Mouse (Mus musculus) kidney, postnatal 10 days (tissue): ENCODE results near the gene Galnt15.
"Not testable (repeated sequence)": the region's sequence is repeated elsewhere in the genome, so short reads cannot be mapped to it uniquely, and the experiment has no call there.

Experiments used
- DNase-seq: peaks from one replicate; pipeline ENCODE4 v3.0.0; 2021; ENCODE audit warnings: mixed read lengths

Galnt15 gene

GRCm38 (mm10) chr14:32037661-32038252 lies 9.0 kb downstream of the Galnt15 start:
- no peak for DNase-seq

- no peak for DNase-seq
These were observed 13.3 kb downstream of the Galnt15 start for GRCm38 (mm10) chr14:32042108-32042507.

GRCm38 (mm10) chr14:32046357-32046756 lies 17.6 kb downstream of the Galnt15 start:
- DNase-seq = no peak

GRCm38 (mm10) chr14:32050171-32050570 lies 21.4 kb downstream of the Galnt15 start:
- no peak for DNase-seq

GRCm38 (mm10) chr14:32053895-32054294 lies 25.1 kb downstream of the Galnt15 start:
- DNase-seq = no peak

GRCm38 (mm10) chr14:32054788-32055187 lies 26.0 kb downstream of the Galnt15 start:
- DNase-seq = no peak

GRCm38 (mm10) chr14:32055781-32056180 lies 27.0 kb downstream of the Galnt15 start:
- no peak for DNase-seq

- DNase-seq = peak; percentile 57
These were observed 27.9 kb downstream of the Galnt15 start for GRCm38 (mm10) chr14:32056675-32057074.

GRCm38 (mm10) chr14:32057664-32058063 lies 28.9 kb downstream of the Galnt15 start:
- DNase-seq = no peak

- no peak for DNase-seq
These were observed 32.6 kb downstream of the Galnt15 start for GRCm38 (mm10) chr14:32061398-32061797.

- no peak for DNase-seq
These were observed 44.0 kb downstream of the Galnt15 start for GRCm38 (mm10) chr14:32072807-32073206.

GRCm38 (mm10) chr14:32073211-32073685 lies 44.5 kb downstream of the Galnt15 start:
- peak; percentile 29 for DNase-seq

- DNase-seq = no peak
These were observed 45.1 kb downstream of the Galnt15 start for GRCm38 (mm10) chr14:32073901-32074300.

GRCm38 (mm10) chr14:32076896-32077575 lies 48.2 kb downstream of the Galnt15 start:
- peak; percentile 81 for DNase-seq

GRCm38 (mm10) chr14:32081026-32081425 lies 52.2 kb downstream of the Galnt15 start:
- no peak for DNase-seq

GRCm38 (mm10) chr14:32082891-32083290 lies 54.1 kb downstream of the Galnt15 start:
- DNase-seq = no peak

GRCm38 (mm10) chr14:32083466-32083865 lies 54.7 kb downstream of the Galnt15 start:
- no peak for DNase-seq

- no peak for DNase-seq
These were observed 56.1 kb downstream of the Galnt15 start, which contains the start of gene Oxnad1 for GRCm38 (mm10) chr14:32084761-32085485. Gene Oxnad1, plus strand, starts transcription at chr14:32085374.

GRCm38 (mm10) chr14:32085486-32086201 lies 56.9 kb downstream of the Galnt15 start, which contains the start of gene Dph3:
Gene Dph3, minus strand, starts transcription at chr14:32085729.
- peak; percentile 100 for DNase-seq

GRCm38 (mm10) chr14:32086226-32086625 lies 57.4 kb downstream of the Galnt15 start:
- DNase-seq = no peak

GRCm38 (mm10) chr14:32087584-32088248 lies 58.9 kb downstream of the Galnt15 start:
- DNase-seq = not testable (repeated sequence)

- peak; percentile 51 for DNase-seq
These were observed 62.3 kb downstream of the Galnt15 start for GRCm38 (mm10) chr14:32091124-32091523.
